Mouse (Mus musculus) embryonic facial prominence, embryonic 11.5 days (tissue): ENCODE results near the gene Sec24c. TPM values are rescaled to one million over a fixed set of nuclear protein-coding genes. Genes with fewer than 3 reads are reported as not detected.

Source experiments
- ATAC-seq: fragments of 200-750 bp; cut with Nextera tagmentation; replicated peaks from 2 replicates; pipeline ENCODE4 v1.8.0; 2017; ENCODE audit warnings: low read depth; ENCODE audit not compliant: insufficient number of reproducible peaks, low FRiP score, low TSS enrichment
- DNase-seq: peaks from one replicate; pipeline ENCODE4 v3.0.0-alpha.2; 2015; ENCODE audit warnings: low spot score
- H3K27ac ChIP-seq: fragments of 300-500 bp; sonication (generic); replicated peaks from 2 replicates; pipeline ENCODE4 v1.5.1; 2014; ENCODE audit warnings: mild to moderate bottlenecking, low read depth, low read length, control low read depth
- H3K27me3 ChIP-seq: fragments of 300-500 bp; sonication (generic); 2 replicates; pipeline ENCODE4 v1.6.1; 2014; ENCODE audit warnings: mild to moderate bottlenecking, low read length, moderate library complexity, mixed read lengths; ENCODE audit not compliant: control insufficient read depth, insufficient read depth
- H3K36me3 ChIP-seq: fragments of 300-500 bp; sonication (generic); replicated peaks from 2 replicates; pipeline ENCODE4 v1.6.1; 2014; ENCODE audit warnings: low read depth, mild to moderate bottlenecking, low read length, moderate library complexity, mixed read lengths; ENCODE audit not compliant: control insufficient read depth, insufficient read depth
- H3K4me1 ChIP-seq: fragments of 300-500 bp; sonication (generic); 2 replicates; pipeline ENCODE4 v1.6.1; 2014; ENCODE audit warnings: low read length, mixed read lengths; ENCODE audit not compliant: control insufficient read depth, insufficient read depth
- H3K4me2 ChIP-seq: fragments of 300-500 bp; sonication (generic); 2 replicates; pipeline ENCODE4 v1.6.1; 2014; ENCODE audit warnings: low read depth, mild to moderate bottlenecking, control low read depth, low read length, moderate library complexity
- H3K4me3 ChIP-seq: fragments of 300-500 bp; sonication (generic); 2 replicates; pipeline ENCODE4 v1.5.1; 2014; ENCODE audit warnings: low read depth, low read length, control low read depth
- H3K9ac ChIP-seq: fragments of 300-500 bp; sonication (generic); replicated peaks from 2 replicates; pipeline ENCODE4 v1.6.1; 2014; ENCODE audit warnings: mild to moderate bottlenecking, control low read depth, low read length
- H3K9me3 ChIP-seq: fragments of 300-500 bp; sonication (generic); replicated peaks from 2 replicates; pipeline ENCODE4 v1.6.1; 2016; ENCODE audit warnings: mild to moderate bottlenecking, low read length, inconsistent platforms, mixed read lengths; ENCODE audit not compliant: control insufficient read depth
- WGBS: fragments of 180-500 bp; shearing (Covaris S2); extraction: QIAGEN DNeasy Blood & Tissue Kit; methylation state at CpG from one replicate; pipeline ENCODE4 v1.1.7; 2014; 5-methylcytosine and 5-hydroxymethylcytosine counted together
- polyA plus RNA-seq: library from polyadenylated mRNA; unstranded; fragments of >200 nt; fragmentation: Nextera tagmentation; extraction: Ambion mirVana; gene quantifications from 2 replicates; pipeline ENCODE4 v1.2.1, GENCODE M21; 2014

The Sec24c gene
- polyA plus RNA-seq, 1 experiment from 2014 or later, result 73.7 TPM

DNA sequence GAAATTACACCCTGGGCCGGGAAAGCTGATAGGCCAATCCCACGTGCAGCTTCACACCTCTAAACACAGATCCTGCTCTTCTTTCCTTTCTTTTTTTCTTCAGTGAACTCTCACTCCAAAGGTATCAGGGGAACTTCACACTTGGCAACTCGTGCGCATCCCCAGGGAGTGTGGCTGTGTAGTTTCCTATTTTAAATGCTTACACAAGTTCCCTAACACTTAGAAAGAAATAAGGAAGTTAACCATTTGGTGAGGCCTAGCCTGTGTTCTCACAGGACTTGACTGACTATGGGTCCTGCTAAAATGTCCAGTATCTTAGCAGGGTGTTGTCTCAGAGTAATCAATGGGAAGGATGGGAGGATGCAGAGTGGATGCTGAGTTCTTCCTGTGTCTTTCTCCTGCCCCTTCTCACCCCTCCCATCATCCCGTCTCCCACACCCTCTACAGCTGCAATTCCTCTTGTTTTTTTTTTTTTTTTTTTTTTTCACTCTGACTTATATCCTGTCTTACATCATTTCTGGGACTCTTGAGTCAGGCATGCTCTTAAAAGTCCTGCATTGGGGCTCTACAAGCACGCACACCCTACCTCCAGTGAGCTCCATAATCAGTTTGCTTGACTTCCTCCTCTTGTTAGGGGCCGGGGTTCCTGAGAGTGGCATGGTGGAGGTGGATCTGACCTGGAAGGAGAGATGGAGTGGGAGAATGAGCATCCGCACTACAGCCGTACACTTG is 19.3 kb upstream of the Sec24c start:
- Histone ChIP-seq H3K9me3 (no peaks in the 10 kb centered on the region), H3K36me3 (no peaks in the 10 kb centered on the region), H3K4me3 (no peak overlapping the region), H3K4me1 (no peaks in the 10 kb centered on the region), H3K9ac (no peak overlapping the region), H3K4me2 (no peak overlapping the region), H3K27me3 (no peaks in the 10 kb centered on the region), H3K27ac (no peak overlapping the region)
- DNase-seq (no peak), ATAC-seq (no peak)
- 80% methylated on average over 9 of the region's 9 CpGs for WGBS

DNA sequence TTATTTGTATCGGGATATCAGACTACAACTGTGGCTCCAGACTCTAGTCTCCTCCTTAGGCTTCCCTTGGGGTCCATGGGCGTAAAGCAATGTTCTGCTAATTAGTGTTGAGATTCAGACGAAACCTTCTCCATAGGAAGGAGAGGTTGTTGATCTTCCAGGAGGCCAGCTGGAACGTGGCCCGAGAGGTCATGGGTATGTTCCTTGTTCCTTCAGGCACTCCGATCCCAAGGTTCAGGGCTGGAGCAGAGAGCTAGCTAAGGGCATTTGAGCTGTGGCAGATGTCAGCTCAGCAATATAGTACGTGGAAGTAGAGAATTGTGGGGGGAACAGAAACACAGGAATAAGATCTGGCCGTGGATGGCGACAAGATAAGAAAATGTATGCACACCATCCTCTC is 18.4 kb upstream of the Sec24c start:
- Histone ChIP-seq H3K9ac (no peak overlapping the region), H3K36me3 (no peaks in the 10 kb centered on the region), H3K4me1 (no peaks in the 10 kb centered on the region), H3K27ac (no peak overlapping the region), H3K4me3 (no peak overlapping the region), H3K27me3 (no peaks in the 10 kb centered on the region), H3K4me2 (no peak overlapping the region), H3K9me3 (no peaks in the 10 kb centered on the region)
- ATAC-seq (no peak), DNase-seq (no peak)
- WGBS, result 63% methylated on average over 9 of the region's 9 CpGs

- H3K36me3 ChIP-seq, result no peaks in the 10 kb centered on the region
- no peaks in the 10 kb centered on the region for H3K4me1 ChIP-seq
- ATAC-seq (no peak), DNase-seq (peak; percentile 7)
- H3K27me3 ChIP-seq, result no peaks in the 10 kb centered on the region
- no peak within 1 kb of the TSS for H3K27ac ChIP-seq
- H3K4me3 ChIP-seq, result no peak within 1 kb of the TSS
- H3K9me3 ChIP-seq, result no peaks in the 10 kb centered on the region
- WGBS, result 31% methylated on average over 11 of the region's 11 CpGs
- no peak within 1 kb of the TSS for H3K9ac ChIP-seq
- no peak within 1 kb of the TSS for H3K4me2 ChIP-seq
These were observed 17.7 kb upstream of the Sec24c start, which contains the start of gene Myoz1 for GRCm38 (mm10) chr14:20656361-20656760. TSS of gene Myoz1 (minus strand) at chr14:20656540.

DNA sequence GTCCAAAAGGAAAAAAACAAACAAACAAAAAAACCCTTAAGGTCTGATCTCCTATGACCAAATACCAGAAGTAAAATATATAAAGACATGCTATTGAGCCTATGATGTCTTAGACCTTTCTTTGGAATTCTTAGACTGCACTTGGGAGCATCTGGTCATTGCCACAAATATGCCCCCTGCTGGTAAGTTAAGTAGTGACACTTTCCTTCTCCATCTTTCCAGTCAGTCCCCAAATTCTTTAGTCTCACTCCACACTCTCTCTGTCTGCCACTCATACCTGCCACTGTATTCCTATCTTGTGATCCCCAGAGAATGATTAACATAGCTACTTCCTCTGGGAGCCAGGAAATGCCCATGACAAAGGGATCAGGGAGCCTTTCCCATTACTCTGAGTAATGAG is 15.8 kb upstream of the Sec24c start:
- no peak overlapping the region for H3K9ac ChIP-seq
- H3K27ac ChIP-seq, result no peak overlapping the region
- H3K36me3 ChIP-seq, result no peaks in the 10 kb centered on the region
- H3K9me3 ChIP-seq, result no peaks in the 10 kb centered on the region
- no peak overlapping the region for H3K4me3 ChIP-seq
- ATAC-seq, result no peak
- H3K27me3 ChIP-seq, result peaks cover 2% of the 10 kb centered on the region; the same call in 1 of the 2 replicates
- H3K4me2 ChIP-seq, result no peak overlapping the region
- H3K4me1 ChIP-seq, result no peaks in the 10 kb centered on the region
- DNase-seq, result peak; percentile 76

DNA sequence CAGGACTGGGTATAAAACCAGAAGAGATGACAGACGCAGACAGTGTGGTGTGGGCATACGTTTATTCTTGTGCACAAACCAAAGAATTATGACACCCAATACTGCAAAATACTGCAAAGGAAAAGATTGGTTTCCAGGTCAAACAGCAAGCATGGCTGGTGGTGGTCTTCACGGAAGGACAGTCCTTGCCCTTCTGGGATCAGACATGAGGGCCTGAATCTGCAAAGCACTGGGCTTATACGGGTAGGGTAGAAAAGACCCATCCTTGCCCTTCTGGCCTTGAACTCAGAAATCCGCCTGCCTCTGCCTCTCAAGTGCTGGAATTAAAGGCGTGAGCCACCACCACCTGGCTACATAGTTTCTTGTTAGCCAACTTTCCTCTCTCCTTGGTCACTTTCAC is 15.2 kb upstream of the Sec24c start:
- no peak for ATAC-seq
- 85% methylated on average over 6 of the region's 6 CpGs for WGBS
- no peaks in the 10 kb centered on the region for H3K36me3 ChIP-seq

DNA sequence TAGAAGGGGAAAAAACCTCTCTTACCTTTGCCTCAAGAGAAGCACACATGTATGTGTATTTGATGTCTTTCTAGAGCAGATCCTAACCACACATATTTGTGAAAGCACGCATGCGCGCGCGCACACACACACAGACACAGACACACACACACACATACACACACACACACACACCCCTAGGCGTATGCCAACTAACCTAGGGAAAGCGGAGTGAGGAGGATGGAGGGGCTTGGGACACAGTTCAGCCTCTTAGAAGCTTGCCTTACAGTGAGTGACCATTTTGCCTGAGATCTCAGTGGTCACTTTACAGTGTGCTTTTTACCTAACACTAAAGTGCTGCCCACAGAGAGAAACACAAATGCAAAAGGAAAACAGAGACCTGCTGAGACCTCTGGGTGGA is 14.4 kb upstream of the Sec24c start:
- no peak for DNase-seq
- Histone ChIP-seq H3K4me1 (no peaks in the 10 kb centered on the region), H3K4me3 (no peak overlapping the region), H3K9me3 (no peaks in the 10 kb centered on the region), H3K9ac (no peak overlapping the region), H3K36me3 (no peaks in the 10 kb centered on the region), H3K27ac (no peak overlapping the region), H3K27me3 (peaks cover 2% of the 10 kb centered on the region; the same call in 1 of the 2 replicates), H3K4me2 (no peak overlapping the region)
- no peak for ATAC-seq
- 95% methylated on average over 7 of the region's 7 CpGs for WGBS

More for the DNA sequence above, 15.2 kb upstream of the Sec24c start:
- DNase-seq, result no peak
- H3K27me3 ChIP-seq, result peaks cover 2% of the 10 kb centered on the region; the same call in 1 of the 2 replicates
- no peak overlapping the region for H3K4me2 ChIP-seq
- H3K4me3 ChIP-seq, result no peak overlapping the region
- no peak overlapping the region for H3K9ac ChIP-seq
- H3K27ac ChIP-seq, result no peak overlapping the region
- H3K9me3 ChIP-seq, result no peaks in the 10 kb centered on the region
- H3K4me1 ChIP-seq, result no peaks in the 10 kb centered on the region

DNA sequence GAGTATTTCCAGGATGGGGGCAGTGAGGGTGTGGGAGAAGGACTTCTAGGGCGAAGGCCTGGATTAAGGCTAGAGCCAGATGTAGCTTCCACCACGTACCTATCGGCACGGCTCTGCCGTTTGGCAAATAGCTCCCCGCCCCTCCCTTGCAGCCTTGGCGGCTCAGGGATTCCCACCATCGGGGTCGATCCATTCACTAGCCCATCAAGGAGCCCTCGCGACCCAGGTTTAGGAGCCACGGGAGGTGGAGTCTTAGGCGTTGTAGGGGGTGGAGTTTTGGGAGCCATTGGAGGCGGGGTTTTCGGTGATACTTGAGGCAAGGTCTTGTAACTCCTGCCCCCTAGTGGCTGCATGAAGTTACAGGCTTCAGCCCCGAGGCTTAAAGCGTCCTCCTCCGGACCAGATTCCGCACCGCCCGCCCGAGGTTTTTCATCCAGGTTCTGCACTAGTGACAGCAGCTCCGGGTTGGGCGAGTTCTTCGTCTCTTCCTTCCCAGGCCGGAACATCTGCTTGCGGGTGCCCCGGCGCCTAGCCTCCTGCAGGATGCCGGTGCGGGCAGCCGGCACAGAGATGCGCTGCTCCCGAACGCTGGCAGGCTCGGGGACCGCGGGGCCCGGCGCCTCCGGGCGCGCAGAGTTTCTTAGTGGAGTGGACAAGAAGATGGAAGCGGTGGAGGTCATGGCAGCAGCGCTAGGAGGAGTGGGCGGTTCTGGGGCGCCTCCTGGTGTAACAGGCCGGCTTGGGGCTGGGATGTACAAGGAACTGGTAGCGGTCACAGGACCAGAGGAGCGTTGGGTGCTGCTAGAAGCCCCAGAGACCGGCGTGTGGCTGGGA is 13.1 kb upstream of the Sec24c start:
- 2% methylated on average over 52 of the region's 52 CpGs for WGBS

More for the DNA sequence above, 13.1 kb upstream of the Sec24c start:
- H3K27ac ChIP-seq, result peak overlapping the region; percentile 70
- peak overlapping the region; percentile 62 for H3K4me3 ChIP-seq
- no peaks in the 10 kb centered on the region for H3K9me3 ChIP-seq
- ATAC-seq, result peak; percentile 81
- peak overlapping the region; percentile 81 for H3K9ac ChIP-seq
- DNase-seq, result peak; percentile 100
- no peaks in the 10 kb centered on the region for H3K4me1 ChIP-seq
- H3K36me3 ChIP-seq, result no peaks in the 10 kb centered on the region
- peak overlapping the region; percentile 88 for H3K4me2 ChIP-seq
- H3K27me3 ChIP-seq, result peaks cover 2% of the 10 kb centered on the region; the same call in 1 of the 2 replicates
